Mouse (Mus musculus): ENCODE measurements around the gene Uqcr10. TPM values are rescaled to one million over a fixed set of nuclear protein-coding genes. Genes with fewer than 3 reads are reported as not detected.

Uqcr10 gene
- polyA plus RNA-seq, 1 experiment from 2014 or later, result 487 TPM

DNA sequence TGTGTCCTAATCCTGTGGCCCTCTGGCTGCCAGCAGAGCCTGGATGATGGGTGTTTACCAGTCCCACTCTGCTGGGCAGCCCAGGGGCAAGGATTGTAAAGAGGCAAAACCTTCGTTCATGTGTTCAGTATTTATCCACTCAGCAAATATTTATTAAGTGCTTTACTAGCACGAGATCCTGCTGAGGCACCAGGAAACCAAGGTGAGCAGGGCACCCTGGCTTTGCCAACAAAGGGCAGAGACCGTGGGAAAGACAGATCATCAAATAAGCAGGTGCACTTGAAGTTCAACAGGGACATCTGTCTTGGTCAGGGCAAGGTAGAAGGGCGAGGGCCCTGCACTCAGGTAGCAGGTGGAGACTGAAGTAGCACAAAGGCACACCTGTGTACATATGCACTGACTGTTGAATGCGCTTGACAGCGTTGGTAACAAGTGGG lies 29.0 kb downstream of the Uqcr10 start:
- H3K9me3 ChIP-seq (ENCODE audit: control insufficient read depth, low read length), result no peaks in the 10 kb centered on the region
- peaks cover 19% of the 10 kb centered on the region for H3K36me3 ChIP-seq (ENCODE audit: control insufficient read depth, insufficient read depth)

DNA sequence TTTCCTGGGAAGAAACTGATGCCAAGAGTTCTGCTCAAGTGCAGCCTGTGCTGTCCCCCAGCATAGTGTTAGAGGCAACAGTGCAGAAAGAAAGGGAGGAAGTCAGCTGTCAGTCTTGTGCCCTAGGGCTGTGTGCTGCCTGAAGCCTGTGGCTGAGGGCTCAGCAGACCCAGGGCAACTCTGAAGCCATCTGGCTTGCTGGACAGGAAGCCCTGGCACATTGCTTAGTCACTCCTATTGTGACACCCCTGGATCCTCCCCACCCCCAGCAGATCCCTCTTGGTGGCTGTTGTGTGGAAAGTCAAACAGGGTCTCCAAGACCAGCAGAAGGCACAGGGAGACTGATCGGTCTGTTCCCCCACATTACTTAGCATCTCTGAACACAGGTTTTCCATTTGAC lies 29.5 kb downstream of the Uqcr10 start:
- Histone ChIP-seq H3K27ac (ENCODE audit: low read length) (no peak overlapping the region), H3K4me1 (replicated peaks; ENCODE audit: control insufficient read depth, insufficient read depth, low read length) (peaks cover 6% of the 10 kb centered on the region; the same call in 1 of the 2 replicates), H3K9me3 (ENCODE audit: control insufficient read depth, low read length) (no peaks in the 10 kb centered on the region), H3K36me3 (ENCODE audit: control insufficient read depth, insufficient read depth) (peaks cover 19% of the 10 kb centered on the region), H3K9ac (replicated peaks; ENCODE audit: low read depth, low read length) (no peak overlapping the region), H3K4me2 (ENCODE audit: low read length) (no peak overlapping the region), H3K4me3 (replicated peaks; ENCODE audit: low read length) (no peak overlapping the region), H3K27me3 (replicated peaks; ENCODE audit: control insufficient read depth, insufficient read depth, low read length) (no peaks in the 10 kb centered on the region)
- WGBS, result 96% methylated on average over 1 of the region's 1 CpGs
- ATAC-seq, result no peak

More for the DNA sequence above, 29.0 kb downstream of the Uqcr10 start:
- ATAC-seq, result no peak
- Histone ChIP-seq H3K4me1 (replicated peaks; ENCODE audit: control insufficient read depth, insufficient read depth, low read length) (peaks cover 6% of the 10 kb centered on the region; the same call in 1 of the 2 replicates), H3K4me3 (replicated peaks; ENCODE audit: low read length) (no peak overlapping the region), H3K27me3 (replicated peaks; ENCODE audit: control insufficient read depth, insufficient read depth, low read length) (no peaks in the 10 kb centered on the region), H3K27ac (ENCODE audit: low read length) (no peak overlapping the region), H3K4me2 (ENCODE audit: low read length) (no peak overlapping the region), H3K9ac (replicated peaks; ENCODE audit: low read depth, low read length) (no peak overlapping the region)
- 88% methylated on average over 6 of the region's 6 CpGs for WGBS

DNA sequence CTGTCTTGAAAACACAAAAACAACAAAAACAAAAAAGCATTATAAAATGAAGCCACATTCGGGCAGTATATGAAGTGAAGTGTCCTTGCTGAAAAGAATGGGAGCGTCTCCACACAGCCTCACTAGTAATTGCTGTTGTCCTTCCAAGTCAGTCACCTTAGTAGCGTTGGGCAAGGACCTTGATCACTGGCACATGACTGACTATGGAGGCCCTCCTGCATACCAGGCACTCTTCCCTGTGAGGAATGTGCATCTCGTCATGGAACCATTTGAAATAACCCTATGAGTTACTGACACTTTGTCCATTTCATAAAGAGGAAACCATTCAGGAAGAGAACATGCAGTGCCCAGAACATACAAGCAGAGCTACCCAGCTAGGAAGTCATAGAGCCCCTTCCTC lies 32.4 kb downstream of the Uqcr10 start:
- Histone ChIP-seq H3K4me3 (replicated peaks; ENCODE audit: low read length) (no peak overlapping the region), H3K4me1 (replicated peaks; ENCODE audit: control insufficient read depth, insufficient read depth, low read length) (no peaks in the 10 kb centered on the region), H3K9me3 (ENCODE audit: control insufficient read depth, low read length) (no peaks in the 10 kb centered on the region), H3K27me3 (replicated peaks; ENCODE audit: control insufficient read depth, insufficient read depth, low read length) (no peaks in the 10 kb centered on the region), H3K36me3 (ENCODE audit: control insufficient read depth, insufficient read depth) (peaks cover 18% of the 10 kb centered on the region), H3K4me2 (ENCODE audit: low read length) (no peak overlapping the region), H3K9ac (replicated peaks; ENCODE audit: low read depth, low read length) (no peak overlapping the region), H3K27ac (ENCODE audit: low read length) (no peak overlapping the region)
- no peak for ATAC-seq
- 95% methylated on average over 4 of the region's 4 CpGs for WGBS

- Histone ChIP-seq H3K4me1 (replicated peaks; ENCODE audit: control insufficient read depth, insufficient read depth, low read length) (0 out of 2 replicates have a peak, but pooled peaks cover 9% of the 10 kb centered on the region), H3K36me3 (ENCODE audit: control insufficient read depth, insufficient read depth) (0 out of 2 replicates have a peak, but pooled peaks cover 12% of the 10 kb centered on the region), H3K27me3 (replicated peaks; ENCODE audit: control insufficient read depth, insufficient read depth, low read length) (no peaks in the 10 kb centered on the region), H3K9ac (replicated peaks; ENCODE audit: low read depth, low read length) (no peak overlapping the region), H3K9me3 (ENCODE audit: control insufficient read depth, low read length) (no peaks in the 10 kb centered on the region), H3K27ac (ENCODE audit: low read length) (peak overlapping the region; percentile 3; the same call in 1 of the 2 replicates), H3K4me3 (replicated peaks; ENCODE audit: low read length) (no peak overlapping the region), H3K4me2 (ENCODE audit: low read length) (no peak overlapping the region)
- peak; percentile 10; the same call in 1 of the 2 replicates for ATAC-seq
- 86% methylated on average over 11 of the region's 11 CpGs for WGBS
Observed at GRCm38 (mm10) chr11:4662496-4662878, 41.7 kb downstream of the Uqcr10 start.

- no peaks in the 10 kb centered on the region for H3K9me3 ChIP-seq (ENCODE audit: control insufficient read depth, low read length)
- H3K9ac ChIP-seq (replicated peaks; ENCODE audit: low read depth, low read length), result no peak overlapping the region
- no peaks in the 10 kb centered on the region for H3K27me3 ChIP-seq (replicated peaks; ENCODE audit: control insufficient read depth, insufficient read depth, low read length)
- H3K4me2 ChIP-seq (ENCODE audit: low read length), result no peak overlapping the region
- 0 out of 2 replicates have a peak, but pooled peaks cover 9% of the 10 kb centered on the region for H3K4me1 ChIP-seq (replicated peaks; ENCODE audit: control insufficient read depth, insufficient read depth, low read length)
- WGBS, result 64% methylated on average over 10 of the region's 10 CpGs
- H3K27ac ChIP-seq (ENCODE audit: low read length), result peak overlapping the region; percentile 3; the same call in 1 of the 2 replicates
- H3K4me3 ChIP-seq (replicated peaks; ENCODE audit: low read length), result no peak overlapping the region
- ATAC-seq, result peak; percentile 62; the same call in 1 of the 2 replicates
- 0 out of 2 replicates have a peak, but pooled peaks cover 10% of the 10 kb centered on the region for H3K36me3 ChIP-seq (ENCODE audit: control insufficient read depth, insufficient read depth)
Observed at GRCm38 (mm10) chr11:4661871-4662495, 42.2 kb downstream of the Uqcr10 start.

GRCm38 (mm10) chr11:4661324-4661723 lies 42.8 kb downstream of the Uqcr10 start:
- Histone ChIP-seq H3K27me3 (replicated peaks; ENCODE audit: control insufficient read depth, insufficient read depth, low read length) (no peaks in the 10 kb centered on the region), H3K4me2 (ENCODE audit: low read length) (no peak overlapping the region), H3K4me3 (replicated peaks; ENCODE audit: low read length) (no peak overlapping the region), H3K4me1 (replicated peaks; ENCODE audit: control insufficient read depth, insufficient read depth, low read length) (0 out of 2 replicates have a peak, but pooled peaks cover 9% of the 10 kb centered on the region), H3K27ac (ENCODE audit: low read length) (no peak overlapping the region), H3K9me3 (ENCODE audit: control insufficient read depth, low read length) (no peaks in the 10 kb centered on the region), H3K9ac (replicated peaks; ENCODE audit: low read depth, low read length) (no peak overlapping the region), H3K36me3 (ENCODE audit: control insufficient read depth, insufficient read depth) (0 out of 2 replicates have a peak, but pooled peaks cover 9% of the 10 kb centered on the region)
- 84% methylated on average over 4 of the region's 4 CpGs for WGBS
- ATAC-seq, result no peak

DNA sequence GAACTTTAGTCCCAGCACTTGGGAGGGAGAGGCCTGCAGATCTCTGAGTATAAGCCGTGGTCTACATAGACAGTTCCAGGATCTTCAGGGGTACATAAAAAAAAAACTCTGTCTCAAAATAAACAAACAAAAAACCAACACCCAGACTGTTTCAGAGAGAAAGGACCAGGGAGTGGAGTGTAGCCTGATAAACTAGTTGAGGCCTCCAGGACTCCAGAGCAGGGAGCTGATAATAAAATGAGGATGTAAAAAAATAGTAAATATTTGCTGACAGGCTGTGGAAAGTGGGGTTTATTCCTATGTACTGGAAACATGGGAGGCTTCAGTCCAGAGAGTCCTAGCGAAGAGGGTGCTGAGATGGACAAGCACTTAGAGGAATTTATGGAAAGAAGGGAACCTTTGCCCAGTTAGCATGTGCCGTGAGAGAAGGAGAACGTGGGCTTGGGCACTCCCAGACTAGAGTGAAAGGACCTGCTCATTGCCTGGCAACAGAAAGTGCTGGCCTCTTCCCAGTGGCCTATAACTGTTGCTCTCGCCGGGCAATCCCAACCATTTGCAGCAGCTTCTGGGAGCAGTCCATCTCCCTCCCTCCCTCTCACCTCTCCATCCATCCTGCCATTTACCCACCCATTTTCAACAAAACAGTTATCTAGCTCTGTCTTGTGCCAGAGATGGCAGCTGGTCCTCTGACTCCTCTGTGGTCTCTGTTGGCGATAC lies 43.7 kb downstream of the Uqcr10 start:
- H3K4me1 ChIP-seq (replicated peaks; ENCODE audit: control insufficient read depth, insufficient read depth, low read length), result 0 out of 2 replicates have a peak, but pooled peaks cover 9% of the 10 kb centered on the region
- no peak overlapping the region for H3K4me3 ChIP-seq (replicated peaks; ENCODE audit: low read length)
- H3K36me3 ChIP-seq (ENCODE audit: control insufficient read depth, insufficient read depth), result 0 out of 2 replicates have a peak, but pooled peaks cover 11% of the 10 kb centered on the region
- H3K27ac ChIP-seq (ENCODE audit: low read length), result no peak overlapping the region
- H3K27me3 ChIP-seq (replicated peaks; ENCODE audit: control insufficient read depth, insufficient read depth, low read length), result no peaks in the 10 kb centered on the region
- ATAC-seq, result no peak
- H3K9ac ChIP-seq (replicated peaks; ENCODE audit: low read depth, low read length), result no peak overlapping the region
- WGBS, result 79% methylated on average over 7 of the region's 7 CpGs
- no peaks in the 10 kb centered on the region for H3K9me3 ChIP-seq (ENCODE audit: control insufficient read depth, low read length)
- H3K4me2 ChIP-seq (ENCODE audit: low read length), result no peak overlapping the region

DNA sequence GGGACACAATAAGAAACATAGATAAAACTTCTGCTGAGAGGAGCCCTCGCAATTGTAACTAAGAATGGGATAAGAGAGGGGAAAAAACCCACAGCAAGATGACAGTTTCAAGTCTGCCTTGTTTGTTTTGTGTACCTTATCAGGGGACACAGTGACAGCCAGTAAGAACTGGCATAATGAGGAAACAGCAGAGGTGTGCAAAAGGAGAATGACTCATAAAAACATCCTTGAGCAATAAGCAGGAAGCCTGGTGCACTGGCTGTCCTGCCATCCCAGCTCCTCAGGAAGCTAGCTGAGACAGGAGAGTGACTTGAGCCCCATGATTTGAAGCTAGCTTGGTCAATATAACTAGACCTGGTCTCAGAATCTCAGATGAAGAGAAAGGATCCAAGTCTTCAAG lies 44.3 kb downstream of the Uqcr10 start:
- Histone ChIP-seq H3K4me2 (ENCODE audit: low read length) (no peak overlapping the region), H3K9me3 (ENCODE audit: control insufficient read depth, low read length) (no peaks in the 10 kb centered on the region), H3K36me3 (ENCODE audit: control insufficient read depth, insufficient read depth) (0 out of 2 replicates have a peak, but pooled peaks cover 11% of the 10 kb centered on the region), H3K4me3 (replicated peaks; ENCODE audit: low read length) (no peak overlapping the region), H3K9ac (replicated peaks; ENCODE audit: low read depth, low read length) (no peak overlapping the region), H3K27me3 (replicated peaks; ENCODE audit: control insufficient read depth, insufficient read depth, low read length) (no peaks in the 10 kb centered on the region), H3K27ac (ENCODE audit: low read length) (no peak overlapping the region), H3K4me1 (replicated peaks; ENCODE audit: control insufficient read depth, insufficient read depth, low read length) (0 out of 2 replicates have a peak, but pooled peaks cover 9% of the 10 kb centered on the region)
- no peak for ATAC-seq
- 92% methylated on average over 1 of the region's 1 CpGs for WGBS

All from forebrain, embryonic 16.5 days (tissue).